Mouse (Mus musculus) embryonic facial prominence, embryonic 10.5 days (tissue): Measurements from ENCODE around the gene Gm36864. TPM values are rescaled to one million over a fixed set of nuclear protein-coding genes. Genes with fewer than 3 reads are reported as not detected.

Experiments used
- DNase-seq: peaks from one replicate; pipeline ENCODE4 v3.0.0-alpha.2; 2017; ENCODE audit warnings: low spot score
- H3K27ac ChIP-seq: fragments of 300-500 bp; sonication (generic); replicated peaks from 2 replicates; pipeline ENCODE4 v1.5.1; 2016; ENCODE audit warnings: mild to moderate bottlenecking
- H3K27me3 ChIP-seq: fragments of 300-500 bp; sonication (generic); replicated peaks from 2 replicates; pipeline ENCODE4 v1.6.1; 2016; ENCODE audit warnings: low read depth, mild to moderate bottlenecking; ENCODE audit not compliant: poor library complexity, severe bottlenecking
- H3K36me3 ChIP-seq: fragments of 300-500 bp; sonication (generic); replicated peaks from 2 replicates; pipeline ENCODE4 v1.6.1; 2016; ENCODE audit warnings: mild to moderate bottlenecking, moderate library complexity
- H3K4me1 ChIP-seq: fragments of 300-500 bp; sonication (generic); 2 replicates; pipeline ENCODE4 v1.6.1; 2016
- H3K4me3 ChIP-seq: fragments of 300-500 bp; sonication (generic); 2 replicates; pipeline ENCODE4 v1.5.1; 2016; ENCODE audit warnings: mild to moderate bottlenecking, moderate library complexity
- H3K9me3 ChIP-seq: fragments of 300-500 bp; sonication (generic); 2 replicates; pipeline ENCODE4 v1.6.1; 2016; ENCODE audit warnings: mild to moderate bottlenecking
- WGBS: fragments of 180-500 bp; shearing (Covaris S2); methylation state at CpG from one replicate; pipeline ENCODE4 v1.1.7; 2016; 5-methylcytosine and 5-hydroxymethylcytosine counted together
- polyA plus RNA-seq: library from polyadenylated mRNA; unstranded; fragments of >200 nt; fragmentation: Nextera tagmentation; extraction: Ambion mirVana; gene quantifications from 2 replicates; pipeline ENCODE4 v1.2.1, GENCODE M21; 2016

Gene Gm36864
- polyA plus RNA-seq, 1 experiment from 2014 or later = 0.10 TPM

DNA sequence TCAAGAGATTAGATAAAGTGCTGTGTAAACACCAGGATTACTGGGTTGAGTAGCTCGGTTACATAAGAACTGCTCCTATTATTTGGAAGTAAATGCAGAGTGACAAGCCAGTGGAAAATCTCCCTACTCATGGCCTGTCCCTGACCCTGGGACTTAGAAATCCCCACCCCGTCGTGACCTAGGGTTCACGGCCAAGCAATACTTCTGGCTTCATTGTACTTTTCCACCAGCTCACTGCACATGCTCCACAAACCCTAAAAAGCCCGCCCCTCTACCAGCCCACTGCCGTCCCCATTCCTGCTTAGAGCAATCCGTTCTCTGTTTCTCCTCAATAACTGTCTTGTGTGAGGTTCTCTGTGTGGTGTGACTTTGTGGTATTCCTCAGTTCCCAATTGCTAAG, 51.8 kb downstream of the Gm36864 start:
- H3K4me1 ChIP-seq = no peaks in the 10 kb centered on the region
- 71% methylated on average over 7 of the region's 7 CpGs for WGBS
- no peak overlapping the region for H3K27ac ChIP-seq
- H3K4me3 ChIP-seq = no peak overlapping the region
- no peak for DNase-seq
- H3K9me3 ChIP-seq = peaks cover 5% of the 10 kb centered on the region; the same call in 1 of the 2 replicates
- no peaks in the 10 kb centered on the region for H3K36me3 ChIP-seq
- no peaks in the 10 kb centered on the region for H3K27me3 ChIP-seq

DNA sequence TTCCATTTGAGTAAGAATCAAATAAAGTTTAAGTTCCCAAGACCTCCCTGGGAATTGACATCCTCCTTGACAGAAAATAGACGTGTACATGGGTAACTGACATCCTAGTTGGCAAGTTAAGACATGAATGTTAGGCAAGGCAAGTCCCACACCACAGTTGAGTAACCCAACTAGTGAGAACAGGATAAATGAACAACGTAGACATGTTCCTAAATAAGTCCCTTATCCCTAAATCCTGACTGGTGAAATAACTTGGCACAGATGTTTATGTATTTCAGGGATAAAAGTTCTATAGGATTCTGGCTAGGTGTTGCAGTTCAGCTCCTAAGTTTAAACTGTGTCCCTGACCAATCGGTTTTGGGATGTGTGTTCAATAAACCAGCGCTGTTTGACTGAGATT, 55.0 kb downstream of the Gm36864 start:
- no peaks in the 10 kb centered on the region for H3K36me3 ChIP-seq
- peaks cover 5% of the 10 kb centered on the region; the same call in 1 of the 2 replicates for H3K9me3 ChIP-seq
- 79% methylated on average over 4 of the region's 4 CpGs for WGBS
- H3K4me3 ChIP-seq = no peak overlapping the region
- no peaks in the 10 kb centered on the region for H3K27me3 ChIP-seq
- DNase-seq = no peak
- no peaks in the 10 kb centered on the region for H3K4me1 ChIP-seq
- H3K27ac ChIP-seq = no peak overlapping the region

DNA sequence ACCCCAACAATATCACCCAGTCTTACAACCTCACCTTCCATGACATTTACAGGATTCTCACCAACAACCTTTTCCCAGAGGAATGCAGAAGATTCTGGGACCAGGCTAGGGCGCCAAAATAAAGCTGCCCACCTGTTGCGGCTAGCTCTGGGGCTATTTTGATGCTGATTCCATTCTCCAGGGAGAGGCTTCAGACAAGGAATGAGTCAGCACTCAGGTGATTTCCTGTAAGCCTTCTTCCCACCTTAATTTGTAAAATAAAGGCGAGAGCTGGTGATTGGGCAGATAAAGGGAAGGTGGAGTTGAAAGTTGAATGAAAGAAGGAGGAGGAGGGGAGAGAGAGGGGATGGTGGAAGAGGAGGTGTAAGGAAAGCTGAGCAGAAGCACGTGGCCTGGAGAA, 55.4 kb downstream of the Gm36864 start:
- DNase-seq = no peak
- Histone ChIP-seq H3K27me3 (no peaks in the 10 kb centered on the region), H3K27ac (no peak overlapping the region), H3K4me1 (no peaks in the 10 kb centered on the region), H3K4me3 (no peak overlapping the region), H3K36me3 (no peaks in the 10 kb centered on the region), H3K9me3 (peaks cover 5% of the 10 kb centered on the region; the same call in 1 of the 2 replicates)
- 49% methylated on average over 4 of the region's 4 CpGs for WGBS

Other genes with a start within 250 kb of the Gm36864 start
- not detected in 2 replicates for gene Klk1b11, start 240.3 kb upstream of the Gm36864 start, polyA plus RNA-seq
- gene Klk1b26, start 224.0 kb upstream of the Gm36864 start, polyA plus RNA-seq = not detected in 2 replicates
- gene Klk1b27, start 183.9 kb upstream of the Gm36864 start, polyA plus RNA-seq = not detected in 2 replicates
- not detected in 2 replicates for gene Klk1b21, start 133.8 kb upstream of the Gm36864 start, polyA plus RNA-seq
- gene Klk1b22, start 123.5 kb upstream of the Gm36864 start, polyA plus RNA-seq = not detected in 2 replicates
- gene Klk1b16, start 99.4 kb upstream of the Gm36864 start, polyA plus RNA-seq = not detected in 2 replicates
- gene Klk1b24, start 47.9 kb upstream of the Gm36864 start, polyA plus RNA-seq = not detected in 2 replicates
- gene Klk1b3, start 38.0 kb upstream of the Gm36864 start, polyA plus RNA-seq = not detected in 2 replicates
- gene Klk1b4, start 28.7 kb upstream of the Gm36864 start, polyA plus RNA-seq = not detected in 2 replicates
- gene Klk1b5, start 20.2 kb upstream of the Gm36864 start, polyA plus RNA-seq = not detected in 2 replicates
- gene Klk1, start 10.8 kb upstream of the Gm36864 start, polyA plus RNA-seq = not detected in 2 replicates
- 1.1 TPM in 2 replicates for gene 1700028J19Rik, start 10.5 kb downstream of the Gm36864 start, polyA plus RNA-seq
- 197 and 214 TPM in 2 replicates for gene 2410002F23Rik, start 10.5 kb downstream of the Gm36864 start, polyA plus RNA-seq
- 0.16 TPM in 1 of 2 replicates, not detected in the other for gene Acp4, start 21.2 kb downstream of the Gm36864 start, polyA plus RNA-seq
- not detected in 2 replicates for gene Gm15517, start 25.3 kb downstream of the Gm36864 start, polyA plus RNA-seq
- 1.5 and 1.8 TPM in 2 replicates for gene Clec11a, start 70.7 kb downstream of the Gm36864 start, polyA plus RNA-seq
- 0.80 and 0.97 TPM in 2 replicates for gene Shank1, start 74.1 kb downstream of the Gm36864 start, polyA plus RNA-seq
- 1.8 and 2.4 TPM in 2 replicates for gene Syt3, start 147.9 kb downstream of the Gm36864 start, polyA plus RNA-seq
- 1.1 and 1.9 TPM in 2 replicates for gene 1700008O03Rik, start 149.6 kb downstream of the Gm36864 start, polyA plus RNA-seq
- gene Lrrc4b, start 192.8 kb downstream of the Gm36864 start, polyA plus RNA-seq = 0.68 and 1.1 TPM in 2 replicates
- gene Aspdh, start 229.2 kb downstream of the Gm36864 start, polyA plus RNA-seq = 0.64 TPM in 1 of 2 replicates, not detected in the other
- 80.3 and 85.1 TPM in 2 replicates for gene Josd2, start 231.8 kb downstream of the Gm36864 start, polyA plus RNA-seq